Mouse (Mus musculus) thymus, adult 2 months (tissue): ENCODE measurements around the gene Irf6. TPM values are rescaled to one million over a fixed set of nuclear protein-coding genes. Genes with fewer than 3 reads are reported as not detected.

Experiments
- DNase-seq: peaks from one replicate; pipeline ENCODE4 v3.0.0; 2021
- H3K27ac ChIP-seq: fragments of 200-500 bp; 2 replicates; pipeline ENCODE4 v1.5.1; 2012; ENCODE audit warnings: low read length, control low read depth; ENCODE audit not compliant: control insufficient read depth, insufficient read depth
- H3K27me3 ChIP-seq: fragments of 200-500 bp; 2 replicates; pipeline ENCODE4 v1.6.1; 2012; ENCODE audit warnings: mild to moderate bottlenecking, low read length, moderate library complexity, mixed read lengths; ENCODE audit not compliant: control insufficient read depth, insufficient read depth
- H3K36me3 ChIP-seq: fragments of 200-500 bp; 2 replicates; pipeline ENCODE4 v1.6.1; 2012; ENCODE audit warnings: mild to moderate bottlenecking, low read length, moderate library complexity; ENCODE audit not compliant: control insufficient read depth, insufficient read depth
- H3K4me1 ChIP-seq: fragments of 200-500 bp; replicated peaks from 2 replicates; pipeline ENCODE4 v1.6.1; 2012; ENCODE audit warnings: low read length; ENCODE audit not compliant: control insufficient read depth, insufficient read depth
- H3K4me3 ChIP-seq: fragments of 200-500 bp; 2 replicates; pipeline ENCODE4 v1.5.1; 2012; ENCODE audit warnings: mild to moderate bottlenecking, low read length, control low read depth, moderate library complexity; ENCODE audit not compliant: control insufficient read depth, insufficient read depth
- CTCF ChIP-seq: fragments of 200-500 bp; IDR thresholded peaks from 2 replicates; pipeline ENCODE4 v1.5.1; 2012; ENCODE audit warnings: mild to moderate bottlenecking, control low read depth, low read length, moderate library complexity, borderline replicate concordance; ENCODE audit not compliant: control insufficient read depth, poor library complexity, insufficient read depth; ENCODE audit errors: extremely low read depth
- POLR2A ChIP-seq: fragments of 200-500 bp; IDR thresholded peaks from 2 replicates; pipeline ENCODE4 v1.6.1; 2012; ENCODE audit warnings: mild to moderate bottlenecking, low read length, control low read depth, moderate library complexity; ENCODE audit not compliant: control insufficient read depth, poor library complexity, insufficient read depth; ENCODE audit errors: extremely low read depth
- WGBS: fragments of 180-500 bp; shearing (Covaris S2); methylation state at CpG from one replicate; pipeline ENCODE4 v1.1.7; 2018; 5-methylcytosine and 5-hydroxymethylcytosine counted together
- polyA plus RNA-seq: library from polyadenylated mRNA; depleted of rRNA; stranded (reverse); fragments of >200 nt; gene quantifications from 2 replicates; pipeline ENCODE4 v1.2.3, GENCODE M21; 2012

The Irf6 gene
- polyA plus RNA-seq, 1 experiment: 26.5 TPM

DNA sequence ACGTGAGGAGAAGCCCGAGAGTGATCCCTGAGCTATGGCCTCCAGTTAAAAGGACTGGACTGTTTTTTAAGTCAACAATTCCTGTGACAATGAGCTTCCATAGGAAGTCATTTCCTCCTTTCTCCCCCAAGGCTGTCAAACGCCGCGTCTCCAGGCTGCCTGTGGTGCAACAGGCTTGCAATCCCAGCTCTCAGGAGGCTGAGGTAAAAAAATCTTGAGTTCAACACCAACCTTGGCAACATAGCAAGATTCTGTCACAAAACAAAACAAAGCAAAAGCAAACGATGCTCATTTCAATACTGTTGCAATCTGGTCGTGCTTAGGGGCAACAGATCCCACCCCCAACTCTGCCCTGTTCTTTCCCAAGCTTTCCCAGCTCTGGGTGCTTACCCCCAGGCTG lies 14.8 kb upstream of the Irf6 start:
- Histone ChIP-seq H3K27me3 (no peaks in the 10 kb centered on the region), H3K4me1 (peaks cover 16% of the 10 kb centered on the region), H3K36me3 (no peaks in the 10 kb centered on the region), H3K27ac (no peak overlapping the region), H3K4me3 (no peak overlapping the region)
- TF ChIP-seq CTCF: no peak
- TF ChIP-seq POLR2A: no peak
- DNase-seq: no peak
- WGBS: 71% methylated on average over 7 of the region's 7 CpGs

DNA sequence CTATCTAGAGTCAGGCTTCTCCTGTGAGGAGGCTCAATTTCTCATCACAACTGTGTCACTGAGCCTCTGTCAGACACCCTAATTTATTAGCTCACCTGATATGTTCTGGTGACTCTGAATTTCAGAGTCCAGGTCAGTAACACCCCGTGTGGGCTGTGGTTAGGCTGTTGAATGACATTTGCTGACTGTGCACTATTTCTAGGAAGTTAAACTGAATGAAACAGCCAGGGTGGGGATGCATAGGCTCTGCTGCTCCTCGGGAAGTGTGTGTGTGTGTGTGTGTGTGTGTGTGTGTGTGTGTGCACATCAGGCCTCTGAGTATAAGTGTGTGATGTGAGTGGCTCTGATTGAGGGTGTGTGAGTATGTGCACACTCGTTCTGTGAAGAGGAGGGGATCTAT lies 14.2 kb upstream of the Irf6 start:
- DNase-seq: no peak
- no peak for TF ChIP-seq CTCF
- Histone ChIP-seq H3K27me3 (no peaks in the 10 kb centered on the region), H3K4me3 (no peak overlapping the region), H3K27ac (no peak overlapping the region), H3K4me1 (peaks cover 21% of the 10 kb centered on the region), H3K36me3 (no peaks in the 10 kb centered on the region)
- WGBS: 9% methylated on average over 3 of the region's 3 CpGs

DNA sequence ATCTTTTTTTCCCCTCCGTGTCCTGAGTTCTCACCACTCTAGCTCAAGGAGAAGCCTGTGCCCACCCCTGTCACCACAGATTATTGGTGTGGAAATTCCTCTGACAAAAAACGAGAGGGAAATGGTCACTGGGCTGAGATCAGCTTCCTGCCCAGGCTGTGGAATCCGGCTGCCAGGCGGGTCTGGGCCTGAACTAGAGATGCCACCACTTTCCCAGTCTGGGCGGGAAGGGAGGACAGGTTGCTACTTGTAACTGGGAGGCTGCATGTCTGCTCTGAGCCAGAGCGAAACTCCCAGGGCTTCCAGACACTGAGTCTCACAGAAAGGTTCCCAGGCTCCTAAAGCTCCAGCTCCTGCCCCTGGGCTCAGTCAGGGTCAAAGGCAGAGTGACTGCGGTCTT lies 11.8 kb upstream of the Irf6 start:
- H3K4me3 ChIP-seq: no peak overlapping the region
- no peaks in the 10 kb centered on the region for H3K36me3 ChIP-seq
- no peaks in the 10 kb centered on the region for H3K27me3 ChIP-seq
- 86% methylated on average over 7 of the region's 7 CpGs for WGBS
- no peak for DNase-seq
- H3K4me1 ChIP-seq: peaks cover 39% of the 10 kb centered on the region
- no peak overlapping the region; the same call in 1 of the 2 replicates for H3K27ac ChIP-seq
- TF ChIP-seq CTCF (no peak), POLR2A (no peak)

DNA sequence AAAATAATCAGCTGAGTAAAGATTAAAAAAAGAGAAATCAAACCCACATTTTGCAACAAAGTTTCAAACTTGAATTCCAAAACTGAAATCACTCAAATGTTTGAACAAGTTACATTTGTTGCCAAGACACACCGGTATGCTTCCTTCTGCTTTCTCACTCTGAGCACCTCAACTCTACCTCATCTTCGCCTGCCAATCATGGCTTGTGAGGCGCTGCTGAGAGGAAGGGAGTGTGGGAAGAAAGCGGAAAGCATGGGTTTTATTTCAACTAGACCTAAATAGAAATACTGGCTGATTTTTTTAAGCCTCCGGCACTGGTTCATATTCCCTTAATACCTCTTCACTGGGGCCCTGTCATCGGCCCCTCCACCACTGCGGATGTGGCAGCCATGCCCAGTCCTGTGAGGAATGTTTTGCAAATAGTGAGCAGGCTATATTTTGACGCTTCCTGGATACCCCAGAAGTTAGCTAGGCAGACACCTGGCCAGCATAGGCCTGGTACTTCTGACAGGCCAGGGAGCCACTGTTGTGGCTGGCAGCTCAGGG lies 10.3 kb upstream of the Irf6 start:
- H3K4me1 ChIP-seq: peaks cover 44% of the 10 kb centered on the region
- TF ChIP-seq CTCF (0 out of 2 replicates have a peak, but pooled peaks have one; percentile 28), POLR2A (no peak)
- no peaks in the 10 kb centered on the region for H3K36me3 ChIP-seq
- no peaks in the 10 kb centered on the region for H3K27me3 ChIP-seq
- H3K4me3 ChIP-seq: no peak overlapping the region
- H3K27ac ChIP-seq: peak overlapping the region; percentile 78
- WGBS: 13% methylated on average over 8 of the region's 8 CpGs
- DNase-seq: peak; percentile 47

DNA sequence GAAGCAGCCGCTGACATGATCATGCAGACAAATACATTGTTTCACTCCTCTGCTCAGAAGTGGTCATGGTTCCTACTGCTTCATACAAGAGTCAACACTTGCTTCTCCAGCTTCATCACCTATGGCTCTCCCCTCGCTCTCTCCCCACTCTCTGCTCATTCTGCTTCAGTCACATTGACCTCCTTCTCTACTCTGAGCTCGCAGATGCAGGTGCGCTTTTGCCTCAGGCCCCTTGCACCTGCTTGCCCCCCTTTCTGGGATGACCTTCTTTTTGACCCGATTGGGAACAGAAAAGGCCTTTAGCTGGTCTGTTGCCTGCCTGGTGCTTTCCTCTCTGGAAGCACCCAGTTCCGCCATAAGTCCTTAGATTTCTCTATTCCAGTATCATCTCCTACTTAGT lies 8.4 kb upstream of the Irf6 start:
- 43% methylated on average over 6 of the region's 6 CpGs for WGBS

DNA sequence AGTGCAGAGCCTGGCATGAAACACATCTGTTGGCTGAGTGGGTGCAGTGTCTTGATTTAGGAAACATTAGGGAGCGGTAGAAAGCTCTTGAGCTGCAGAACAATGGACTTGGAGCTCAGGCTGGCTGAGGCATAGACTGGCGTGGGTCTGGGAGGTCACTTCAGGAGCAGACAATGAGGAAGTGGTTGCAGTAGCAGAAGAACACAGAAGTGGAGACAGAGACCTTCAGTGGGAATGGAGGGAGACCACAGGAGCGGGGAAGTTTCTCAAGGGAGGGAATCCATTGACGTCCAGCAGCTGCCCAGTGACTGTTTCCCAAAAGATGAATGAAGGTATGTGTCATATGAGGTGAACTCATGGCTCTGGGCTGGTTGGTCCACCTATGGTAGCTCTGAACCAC lies 7.8 kb upstream of the Irf6 start:
- Histone ChIP-seq H3K36me3 (no peaks in the 10 kb centered on the region), H3K4me3 (no peak overlapping the region), H3K4me1 (peaks cover 53% of the 10 kb centered on the region), H3K27ac (peak overlapping the region; percentile 93), H3K27me3 (no peaks in the 10 kb centered on the region)
- TF ChIP-seq POLR2A (no peak), CTCF (no peak)
- 76% methylated on average over 4 of the region's 4 CpGs for WGBS
- no peak for DNase-seq

More for the DNA sequence above, 8.4 kb upstream of the Irf6 start:
- Histone ChIP-seq H3K4me1 (peaks cover 50% of the 10 kb centered on the region), H3K4me3 (no peak overlapping the region), H3K27me3 (no peaks in the 10 kb centered on the region), H3K27ac (peak overlapping the region; percentile 93), H3K36me3 (no peaks in the 10 kb centered on the region)
- peak; percentile 74 for DNase-seq
- TF ChIP-seq POLR2A: 0 out of 2 replicates have a peak, but pooled peaks have one; percentile 15
- TF ChIP-seq CTCF: no peak

DNA sequence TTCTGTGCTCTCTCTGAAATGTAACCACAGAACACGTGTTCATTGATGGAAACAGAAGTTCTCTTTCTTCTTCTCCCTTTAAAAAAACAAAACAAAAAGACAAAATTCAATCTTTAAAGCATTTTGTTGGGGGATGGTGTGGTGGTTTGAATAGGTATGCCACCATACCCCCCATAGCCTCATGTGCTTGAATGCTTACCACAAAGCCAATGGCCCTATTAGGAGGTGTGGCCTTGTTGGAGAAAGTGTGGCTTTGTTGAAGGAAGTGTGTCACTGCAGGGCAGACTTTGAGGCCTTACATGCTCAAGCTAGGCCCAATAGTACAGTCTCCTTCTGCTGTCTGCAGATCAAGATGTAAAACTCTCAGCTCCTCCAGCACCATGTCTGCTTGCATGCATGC lies 6.5 kb upstream of the Irf6 start:
- H3K36me3 ChIP-seq: no peaks in the 10 kb centered on the region
- peak overlapping the region; percentile 89 for H3K27ac ChIP-seq
- TF ChIP-seq POLR2A: no peak
- no peak for TF ChIP-seq CTCF
- H3K4me3 ChIP-seq: no peak overlapping the region
- peaks cover 58% of the 10 kb centered on the region for H3K4me1 ChIP-seq
- no peaks in the 10 kb centered on the region for H3K27me3 ChIP-seq
- DNase-seq: peak; percentile 42
- WGBS: 0% methylated on average over 1 of the region's 1 CpGs
